Mouse (Mus musculus) heart, postnatal 36 days (tissue): ENCODE results near the gene Pou6f1. TPM values are rescaled to one million over a fixed set of nuclear protein-coding genes. Genes with fewer than 3 reads are reported as not detected.
"Not testable (repeated sequence)": the region's sequence is repeated elsewhere in the genome, so short reads cannot be mapped to it uniquely, and the experiment has no call there.

Source experiments
- DNase-seq, 2 experiments: peaks; one replicate each; pipeline ENCODE4 v3.0.0; 2021 to 2022
- intact Hi-C: fragments of 180-260 bp; cut with DNase I; formaldehyde crosslinking; loops from one replicate; pipeline ENCODE4 v1.15.1; 2025
- total RNA-seq, 2 experiments: library from RNA; stranded (reverse); gene quantifications; 2 replicates each; pipeline ENCODE4 v1.2.3; 2021

Gene Pou6f1
- total RNA-seq, 2 experiments from 2014 or later, result 10.8 to 13.3 TPM

- DNase-seq, result no peak
- intact Hi-C loops, result no loop called here
Observed at GRCm38 (mm10) chr15:100587166-100587565, 12.6 kb downstream of the Pou6f1 start.

GRCm38 (mm10) chr15:100585931-100586330 lies 13.9 kb downstream of the Pou6f1 start:
- intact Hi-C loops, result no loop called here
- no peak for DNase-seq

- no peak for DNase-seq
- intact Hi-C loops, result no loop called here
Observed at GRCm38 (mm10) chr15:100580108-100580507, 19.7 kb downstream of the Pou6f1 start.

GRCm38 (mm10) chr15:100577972-100578371 lies 21.8 kb downstream of the Pou6f1 start:
- intact Hi-C loops, result no loop called here

GRCm38 (mm10) chr15:100576810-100577209 lies 23.0 kb downstream of the Pou6f1 start:
- intact Hi-C loops, result no loop called here
- DNase-seq, result no peak

More at GRCm38 (mm10) chr15:100577972-100578371, 21.8 kb downstream of the Pou6f1 start:
- DNase-seq, result no peak

- intact Hi-C loops, result no loop called here
- DNase-seq, result no peak
Observed at GRCm38 (mm10) chr15:100576392-100576791, 23.4 kb downstream of the Pou6f1 start.

- no peak for DNase-seq
- intact Hi-C loops, result no loop called here
Observed at GRCm38 (mm10) chr15:100575366-100575765, 24.4 kb downstream of the Pou6f1 start.

GRCm38 (mm10) chr15:100574378-100574777 lies 25.4 kb downstream of the Pou6f1 start:
- DNase-seq, result no peak
- intact Hi-C loops, result no loop called here

- DNase-seq, result no peak
- intact Hi-C loops, result no loop called here
Observed at GRCm38 (mm10) chr15:100573946-100574345, 25.8 kb downstream of the Pou6f1 start.

- no peak for DNase-seq
- intact Hi-C loops, result no loop called here
Observed at GRCm38 (mm10) chr15:100569239-100569638, 30.5 kb downstream of the Pou6f1 start.

- DNase-seq, result no peak
- intact Hi-C loops, result no loop called here
Observed at GRCm38 (mm10) chr15:100566531-100566930, 33.3 kb downstream of the Pou6f1 start.

- no peak for DNase-seq
Observed at GRCm38 (mm10) chr15:100557705-100558433, 41.9 kb downstream of the Pou6f1 start.

GRCm38 (mm10) chr15:100556378-100556777 lies 43.4 kb downstream of the Pou6f1 start:
- intact Hi-C loops, result no loop called here

More at GRCm38 (mm10) chr15:100557705-100558433, 41.9 kb downstream of the Pou6f1 start:
- intact Hi-C loops, result no loop called here

GRCm38 (mm10) chr15:100555965-100556364 lies 43.8 kb downstream of the Pou6f1 start:
- intact Hi-C loops, result no loop called here
- peak; percentile 12 to 20 for DNase-seq

More at GRCm38 (mm10) chr15:100556378-100556777, 43.4 kb downstream of the Pou6f1 start:
- DNase-seq, result no peak

- intact Hi-C loops, result loop anchor here (5.0 kb wide), 1 partner anchor 46 kb away; the partner anchor contains the start of gene Pou6f1
- peak; percentile 98 for DNase-seq
Observed at GRCm38 (mm10) chr15:100551326-100552307, 48.2 kb downstream of the Pou6f1 start, which contains the start of gene Tfcp2. TSS of gene Tfcp2 (minus strand) at chr15:100552008.

GRCm38 (mm10) chr15:100550280-100550679 lies 49.5 kb downstream of the Pou6f1 start:
- no peak for DNase-seq
- intact Hi-C loops, result loop anchor here (5.0 kb wide), 1 partner anchor 47 kb away; the partner anchor contains the start of gene Pou6f1

- DNase-seq, intact Hi-C loops: not testable (repeated sequence)
Observed at GRCm38 (mm10) chr15:100543651-100544030, 56.1 kb downstream of the Pou6f1 start.

GRCm38 (mm10) chr15:100542876-100543650 lies 56.7 kb downstream of the Pou6f1 start:
- intact Hi-C loops, DNase-seq: not testable (repeated sequence)

- DNase-seq, result no peak
- intact Hi-C loops, result no loop called here
Observed at GRCm38 (mm10) chr15:100541426-100541825, 58.4 kb downstream of the Pou6f1 start.

GRCm38 (mm10) chr15:100541001-100541400 lies 58.8 kb downstream of the Pou6f1 start:
- intact Hi-C loops, DNase-seq: not testable (repeated sequence)
